Mouse (Mus musculus) heart, postnatal 36 days (tissue): Measurements from ENCODE around the gene Bag5. TPM values are rescaled to one million over a fixed set of nuclear protein-coding genes. Genes with fewer than 3 reads are reported as not detected.
"Not testable (repeated sequence)": the region's sequence is repeated elsewhere in the genome, so short reads cannot be mapped to it uniquely, and the experiment has no call there.

Source experiments
- DNase-seq, 2 experiments: peaks; one replicate each; pipeline ENCODE4 v3.0.0; 2021 to 2022
- intact Hi-C: fragments of 180-260 bp; cut with DNase I; formaldehyde crosslinking; loops from one replicate; pipeline ENCODE4 v1.15.1; 2025
- total RNA-seq, 2 experiments: library from RNA; stranded (reverse); gene quantifications; 2 replicates each; pipeline ENCODE4 v1.2.3; 2021

Gene Bag5
- total RNA-seq, 2 experiments from 2014 or later: 19.5 to 20.4 TPM

GRCm38 (mm10) chr12:111663228-111664143 is 49.6 kb downstream of the Bag5 start:
- peak in 1 of 2 experiments; percentile 25 for DNase-seq

GRCm38 (mm10) chr12:111661554-111661953 is 51.5 kb downstream of the Bag5 start:
- intact Hi-C loops: not testable (repeated sequence)

More at GRCm38 (mm10) chr12:111663228-111664143, 49.6 kb downstream of the Bag5 start:
- intact Hi-C loops: no loop called here

GRCm38 (mm10) chr12:111660628-111661027 is 52.4 kb downstream of the Bag5 start:
- no peak for DNase-seq
- intact Hi-C loops: no loop called here

More at GRCm38 (mm10) chr12:111661554-111661953, 51.5 kb downstream of the Bag5 start:
- not testable (repeated sequence) for DNase-seq

Other genes starting within 250 kb of the Bag5 start
- under 1 TPM; 0.57 to 0.58 TPM for gene Gm266, start 227.4 kb downstream of the Bag5 start, total RNA-seq
- 100 to 1,000 TPM; 130 to 152 TPM for gene Eif5, start 175.2 kb downstream of the Bag5 start, total RNA-seq
- 10 to 100 TPM; 49.9 to 54.6 TPM for gene Mark3, start 138.7 kb downstream of the Bag5 start, total RNA-seq
- gene Ckb, start 40.9 kb downstream of the Bag5 start, total RNA-seq: 10 to 100 TPM; 71.6 to 84.7 TPM
- gene Trmt61a, start 35.2 kb downstream of the Bag5 start, total RNA-seq: 1 to 10 TPM; 3.8 to 6.6 TPM
- 10 to 100 TPM; 38.4 to 40.6 TPM for gene Apopt1, start within 50 bp of the Bag5 start, total RNA-seq
- gene Klc1, start 45.6 kb upstream of the Bag5 start, total RNA-seq: 10 to 100 TPM; 84.4 to 94.2 TPM
- 1 to 10 TPM in 1 of 2 experiments, under 1 TPM in 1; 0.76 to 1.9 TPM for gene Xrcc3, start 100.6 kb upstream of the Bag5 start, total RNA-seq
- 10 to 100 TPM; 65.3 to 66.5 TPM for gene Zfyve21, start 100.9 kb upstream of the Bag5 start, total RNA-seq
- 10 to 100 TPM; 19.7 to 20.3 TPM for gene Ppp1r13b, start 194.9 kb upstream of the Bag5 start, total RNA-seq